Mouse (Mus musculus) liver, postnatal 0 days (tissue): ENCODE measurements around the gene Pex11a.

Source experiments
- CTCF ChIP-seq: sonication (generic); IDR thresholded peaks from 2 replicates; pipeline ENCODE4 v1.5.1; 2016; ENCODE audit warnings: antibody characterized with exemption, low read depth
- EP300 ChIP-seq: IDR thresholded peaks from 2 replicates; pipeline ENCODE4 v1.6.1; 2016; ENCODE audit warnings: antibody characterized with exemption, low read depth, mild to moderate bottlenecking

- TF ChIP-seq EP300, result no peak
- peak; percentile 82 for TF ChIP-seq CTCF
These were observed 15.8 kb downstream of the Pex11a start for GRCm38 (mm10) chr7:79727091-79727490.
